Mouse (Mus musculus) hindbrain, embryonic 15.5 days (tissue): ENCODE results near the gene Atl2. TPM values are rescaled to one million over a fixed set of nuclear protein-coding genes. Genes with fewer than 3 reads are reported as not detected.
A peak's percentile ranks its signal among the peaks of the same experiment; 100 is the strongest.

Source experiments
- ATAC-seq: fragments of 200-750 bp; cut with Nextera tagmentation; 2 replicates; pipeline ENCODE4 v1.8.0; 2017; ENCODE audit warnings: low read depth, moderate number of reproducible peaks, moderate TSS enrichment; ENCODE audit not compliant: low FRiP score
- H3K27ac ChIP-seq: fragments of 300-500 bp; sonication (generic); replicated peaks from 2 replicates; pipeline ENCODE4 v1.5.1; 2015; ENCODE audit warnings: mild to moderate bottlenecking, inconsistent platforms
- H3K27me3 ChIP-seq: fragments of 300-500 bp; sonication (generic); 2 replicates; pipeline ENCODE4 v1.6.1; 2015; ENCODE audit warnings: control low read depth, inconsistent platforms
- H3K36me3 ChIP-seq: fragments of 300-500 bp; sonication (generic); 2 replicates; pipeline ENCODE4 v1.6.1; 2015; ENCODE audit warnings: control low read depth, inconsistent platforms
- H3K4me1 ChIP-seq: fragments of 300-500 bp; sonication (generic); replicated peaks from 2 replicates; pipeline ENCODE4 v1.6.1; 2015; ENCODE audit warnings: control low read depth, inconsistent platforms
- H3K4me2 ChIP-seq: fragments of 300-500 bp; sonication (generic); 2 replicates; pipeline ENCODE4 v1.6.1; 2015; ENCODE audit warnings: moderate library complexity, mild to moderate bottlenecking, inconsistent platforms
- H3K4me3 ChIP-seq: fragments of 300-500 bp; sonication (generic); 2 replicates; pipeline ENCODE4 v1.5.1; 2015; ENCODE audit warnings: mild to moderate bottlenecking, inconsistent platforms
- H3K9ac ChIP-seq: fragments of 300-500 bp; sonication (generic); 2 replicates; pipeline ENCODE4 v1.6.1; 2015; ENCODE audit warnings: inconsistent platforms
- H3K9me3 ChIP-seq: fragments of 300-500 bp; sonication (generic); 2 replicates; pipeline ENCODE4 v1.6.1; 2016; ENCODE audit warnings: control low read depth, inconsistent platforms
- WGBS: fragments of 180-500 bp; shearing (Covaris S2); methylation state at CpG from one replicate; pipeline ENCODE4 v1.1.7; 2015; 5-methylcytosine and 5-hydroxymethylcytosine counted together
- polyA plus RNA-seq: library from polyadenylated mRNA; unstranded; fragments of >200 nt; fragmentation: Nextera tagmentation; extraction: Ambion mirVana; gene quantifications from 2 replicates; pipeline ENCODE4 v1.2.1, GENCODE M21; 2015

Gene Atl2
- polyA plus RNA-seq, 1 experiment from 2014 or later = 34.2 TPM

GRCm38 (mm10) chr17:79810421-79810820 lies 85.5 kb downstream of the Atl2 start:
- no peaks in the 10 kb centered on the region for H3K9me3 ChIP-seq
- no peaks in the 10 kb centered on the region for H3K4me1 ChIP-seq
- H3K36me3 ChIP-seq = no peaks in the 10 kb centered on the region
- H3K9ac ChIP-seq = no peak overlapping the region
- WGBS = 84% methylated on average over 9 of the region's 9 CpGs
- no peak overlapping the region for H3K27ac ChIP-seq
- no peak for ATAC-seq
- H3K4me3 ChIP-seq = no peak overlapping the region
- H3K27me3 ChIP-seq = peaks cover 9% of the 10 kb centered on the region; the same call in 1 of the 2 replicates
- no peak overlapping the region for H3K4me2 ChIP-seq

- Histone ChIP-seq H3K9me3 (no peaks in the 10 kb centered on the region), H3K9ac (no peak overlapping the region), H3K4me3 (no peak overlapping the region), H3K27ac (no peak overlapping the region), H3K4me1 (no peaks in the 10 kb centered on the region), H3K36me3 (no peaks in the 10 kb centered on the region), H3K4me2 (no peak overlapping the region), H3K27me3 (peaks cover 4% of the 10 kb centered on the region; the same call in 1 of the 2 replicates)
- 79% methylated on average over 23 of the region's 23 CpGs for whole genome bisulfite sequencing
- no peak for ATAC-seq
Observed at GRCm38 (mm10) chr17:79809491-79810316, 86.2 kb downstream of the Atl2 start.

DNA sequence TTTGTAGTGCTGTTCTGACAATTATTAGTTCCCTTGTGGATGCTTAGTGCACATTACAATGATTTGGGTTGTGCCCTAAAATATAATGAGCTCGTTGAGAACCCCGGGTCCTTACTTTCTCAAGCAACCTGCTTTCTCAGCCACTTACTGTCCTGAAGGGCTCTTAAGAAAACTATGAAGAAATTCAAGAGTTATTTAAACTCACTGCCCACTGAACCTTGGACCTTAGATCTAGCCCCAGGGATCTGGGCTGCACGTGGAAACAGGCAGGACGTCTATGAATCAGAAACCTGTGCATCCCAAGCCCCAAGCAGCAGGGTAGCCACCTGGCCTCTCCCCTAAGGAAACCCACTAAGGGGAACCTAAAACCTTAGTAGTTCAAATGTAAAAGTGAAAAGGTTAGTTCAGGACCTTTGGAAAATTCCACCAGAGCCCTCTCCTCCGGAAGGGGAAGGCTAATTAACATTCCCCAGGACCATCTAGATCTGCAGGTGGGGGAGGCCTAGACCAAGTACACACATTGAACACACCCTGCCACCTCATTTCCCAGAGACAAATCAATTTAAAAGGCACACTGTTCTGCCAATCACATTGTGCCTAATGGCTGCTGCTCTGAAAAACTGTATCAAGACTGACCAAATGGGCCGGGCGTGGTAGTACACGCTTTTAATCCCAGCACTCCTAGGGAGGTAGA lies 88.5 kb downstream of the Atl2 start:
- no peaks in the 10 kb centered on the region for H3K4me1 ChIP-seq
- H3K36me3 ChIP-seq = no peaks in the 10 kb centered on the region
- WGBS = 83% methylated on average over 8 of the region's 8 CpGs
- ATAC-seq = no peak
- H3K4me3 ChIP-seq = no peak overlapping the region
- no peak overlapping the region for H3K27ac ChIP-seq
- 0 out of 2 replicates have a peak, but pooled peaks cover 3% of the 10 kb centered on the region for H3K27me3 ChIP-seq
- H3K9me3 ChIP-seq = no peaks in the 10 kb centered on the region
- no peak overlapping the region for H3K4me2 ChIP-seq
- no peak overlapping the region for H3K9ac ChIP-seq

- WGBS = 77% methylated on average over 2 of the region's 2 CpGs
- Histone ChIP-seq H3K4me3 (no peak overlapping the region), H3K27me3 (no peaks in the 10 kb centered on the region), H3K9ac (no peak overlapping the region), H3K27ac (no peak overlapping the region), H3K4me1 (no peaks in the 10 kb centered on the region), H3K9me3 (no peaks in the 10 kb centered on the region), H3K36me3 (no peaks in the 10 kb centered on the region), H3K4me2 (no peak overlapping the region)
- no peak for ATAC-seq
Observed at GRCm38 (mm10) chr17:79804747-79805146, 91.2 kb downstream of the Atl2 start.

- peak; percentile 42; the same call in 1 of the 2 replicates for ATAC-seq
Observed at GRCm38 (mm10) chr17:79802056-79802455, 93.9 kb downstream of the Atl2 start.

DNA sequence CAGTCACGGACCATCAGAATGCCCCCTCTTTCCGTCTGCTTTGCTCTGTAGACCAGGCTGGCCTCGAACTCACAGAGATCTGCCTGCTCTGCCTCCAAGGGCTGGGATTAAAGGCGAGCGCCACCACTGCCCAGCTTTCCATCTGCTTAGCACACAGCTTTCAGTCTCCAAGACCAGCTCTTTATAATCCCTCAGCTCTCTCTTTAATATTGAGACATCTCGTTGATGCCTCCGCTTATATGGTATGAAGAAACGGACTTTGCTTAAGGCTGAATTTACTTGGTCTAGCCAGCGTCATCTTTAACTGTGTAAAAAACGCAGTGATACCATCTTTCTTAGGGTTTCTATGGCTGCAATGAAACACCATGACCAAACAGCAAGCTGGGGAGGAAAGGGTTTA lies 97.1 kb downstream of the Atl2 start:
- no peak for ATAC-seq
- Histone ChIP-seq H3K27ac (no peak overlapping the region), H3K4me1 (no peaks in the 10 kb centered on the region), H3K27me3 (no peaks in the 10 kb centered on the region), H3K4me3 (no peak overlapping the region), H3K9me3 (no peaks in the 10 kb centered on the region), H3K9ac (no peak overlapping the region), H3K4me2 (no peak overlapping the region), H3K36me3 (no peaks in the 10 kb centered on the region)
- 94% methylated on average over 10 of the region's 10 CpGs for WGBS

More at GRCm38 (mm10) chr17:79802056-79802455, 93.9 kb downstream of the Atl2 start:
- no peaks in the 10 kb centered on the region for H3K9me3 ChIP-seq
- no peak overlapping the region for H3K4me2 ChIP-seq
- no peaks in the 10 kb centered on the region for H3K27me3 ChIP-seq
- H3K9ac ChIP-seq = no peak overlapping the region
- no peak overlapping the region for H3K27ac ChIP-seq
- H3K36me3 ChIP-seq = no peaks in the 10 kb centered on the region
- no peak overlapping the region for H3K4me3 ChIP-seq
- WGBS = 61% methylated on average over 7 of the region's 7 CpGs
- H3K4me1 ChIP-seq = no peaks in the 10 kb centered on the region

Other genes with a start within 250 kb of the Atl2 start
- gene Cyp1b1, start 181.1 kb downstream of the Atl2 start, polyA plus RNA-seq = 8.1 and 8.7 TPM in 2 replicates
- 58.6 and 62.1 TPM in 2 replicates for gene Hnrnpll, start 166.2 kb upstream of the Atl2 start, polyA plus RNA-seq
- gene Galm, start 231.3 kb upstream of the Atl2 start, polyA plus RNA-seq = 2.1 and 2.2 TPM in 2 replicates